Mouse (Mus musculus) hindbrain, embryonic 15.5 days (tissue): ENCODE measurements at regions not wholly inside any gene's neighbourhood (a gene's known extent, or its start where the extent isn't known, plus 50 kb on each side); places are given as distances from the start of the nearest gene placed in this dataset.

ENCODE experiments used
- ATAC-seq: fragments of 200-750 bp; cut with Nextera tagmentation; 2 replicates; pipeline ENCODE4 v1.8.0; 2017; ENCODE audit warnings: low read depth, moderate number of reproducible peaks, moderate TSS enrichment; ENCODE audit not compliant: low FRiP score
- H3K27ac ChIP-seq: fragments of 300-500 bp; sonication (generic); replicated peaks from 2 replicates; pipeline ENCODE4 v1.5.1; 2015; ENCODE audit warnings: mild to moderate bottlenecking, inconsistent platforms
- H3K27me3 ChIP-seq: fragments of 300-500 bp; sonication (generic); 2 replicates; pipeline ENCODE4 v1.6.1; 2015; ENCODE audit warnings: control low read depth, inconsistent platforms
- H3K36me3 ChIP-seq: fragments of 300-500 bp; sonication (generic); 2 replicates; pipeline ENCODE4 v1.6.1; 2015; ENCODE audit warnings: control low read depth, inconsistent platforms
- H3K4me1 ChIP-seq: fragments of 300-500 bp; sonication (generic); replicated peaks from 2 replicates; pipeline ENCODE4 v1.6.1; 2015; ENCODE audit warnings: control low read depth, inconsistent platforms
- H3K4me2 ChIP-seq: fragments of 300-500 bp; sonication (generic); 2 replicates; pipeline ENCODE4 v1.6.1; 2015; ENCODE audit warnings: moderate library complexity, mild to moderate bottlenecking, inconsistent platforms
- H3K4me3 ChIP-seq: fragments of 300-500 bp; sonication (generic); 2 replicates; pipeline ENCODE4 v1.5.1; 2015; ENCODE audit warnings: mild to moderate bottlenecking, inconsistent platforms
- H3K9ac ChIP-seq: fragments of 300-500 bp; sonication (generic); 2 replicates; pipeline ENCODE4 v1.6.1; 2015; ENCODE audit warnings: inconsistent platforms
- H3K9me3 ChIP-seq: fragments of 300-500 bp; sonication (generic); 2 replicates; pipeline ENCODE4 v1.6.1; 2016; ENCODE audit warnings: control low read depth, inconsistent platforms
- WGBS: fragments of 180-500 bp; shearing (Covaris S2); methylation state at CpG from one replicate; pipeline ENCODE4 v1.1.7; 2015; 5-methylcytosine and 5-hydroxymethylcytosine counted together

GRCm38 (mm10) chr19:56017524-56017923 is 269.4 kb upstream of the Habp2 start:
- H3K4me2 ChIP-seq = no peak overlapping the region
- no peak overlapping the region for H3K27ac ChIP-seq
- no peak overlapping the region for H3K4me3 ChIP-seq
- H3K9ac ChIP-seq = no peak overlapping the region
- no peaks in the 10 kb centered on the region for H3K4me1 ChIP-seq
- WGBS = 78% methylated on average over 7 of the region's 7 CpGs
- H3K36me3 ChIP-seq = no peaks in the 10 kb centered on the region
- H3K27me3 ChIP-seq = no peaks in the 10 kb centered on the region
- H3K9me3 ChIP-seq = no peaks in the 10 kb centered on the region
- ATAC-seq = no peak

GRCm38 (mm10) chr19:56019143-56019542 is 267.8 kb upstream of the Habp2 start:
- H3K9me3 ChIP-seq = no peaks in the 10 kb centered on the region
- no peaks in the 10 kb centered on the region for H3K27me3 ChIP-seq
- no peaks in the 10 kb centered on the region for H3K36me3 ChIP-seq
- no peak overlapping the region for H3K9ac ChIP-seq
- no peaks in the 10 kb centered on the region for H3K4me1 ChIP-seq
- ATAC-seq = no peak
- H3K4me3 ChIP-seq = no peak overlapping the region
- no peak overlapping the region for H3K27ac ChIP-seq
- 73% methylated on average over 7 of the region's 7 CpGs for WGBS
- no peak overlapping the region for H3K4me2 ChIP-seq

- H3K9ac ChIP-seq = no peak overlapping the region
- H3K27me3 ChIP-seq = no peaks in the 10 kb centered on the region
- no peak overlapping the region for H3K4me3 ChIP-seq
- H3K4me1 ChIP-seq = no peaks in the 10 kb centered on the region
- WGBS = 65% methylated on average over 6 of the region's 6 CpGs
- no peak for ATAC-seq
- no peak overlapping the region for H3K27ac ChIP-seq
- H3K4me2 ChIP-seq = no peak overlapping the region
- H3K9me3 ChIP-seq = no peaks in the 10 kb centered on the region
- no peaks in the 10 kb centered on the region for H3K36me3 ChIP-seq
Measured at GRCm38 (mm10) chr19:56022348-56022747, 264.6 kb upstream of the Habp2 start.

GRCm38 (mm10) chr19:56024599-56024998 is 262.3 kb upstream of the Habp2 start:
- Histone ChIP-seq H3K4me1 (peaks cover 9% of the 10 kb centered on the region), H3K9me3 (no peaks in the 10 kb centered on the region), H3K9ac (no peak overlapping the region), H3K27me3 (no peaks in the 10 kb centered on the region), H3K27ac (no peak overlapping the region), H3K4me3 (no peak overlapping the region), H3K4me2 (no peak overlapping the region), H3K36me3 (no peaks in the 10 kb centered on the region)
- no peak for ATAC-seq
- WGBS = 92% methylated on average over 4 of the region's 4 CpGs

- 5% methylated on average over 21 of the region's 21 CpGs for WGBS
- H3K4me1 ChIP-seq = peaks cover 14% of the 10 kb centered on the region
- peak overlapping the region; percentile 15; the same call in 1 of the 2 replicates for H3K4me2 ChIP-seq
- H3K27me3 ChIP-seq = no peaks in the 10 kb centered on the region
- peak overlapping the region; percentile 81 for H3K27ac ChIP-seq
- H3K36me3 ChIP-seq = no peaks in the 10 kb centered on the region
- peak; percentile 94 for ATAC-seq
- H3K4me3 ChIP-seq = no peak overlapping the region
- no peaks in the 10 kb centered on the region for H3K9me3 ChIP-seq
- no peak overlapping the region for H3K9ac ChIP-seq
Measured at GRCm38 (mm10) chr19:56029428-56030281, 257.3 kb upstream of the Habp2 start.

- Histone ChIP-seq H3K27ac (no peak overlapping the region), H3K4me3 (no peak overlapping the region), H3K27me3 (no peaks in the 10 kb centered on the region), H3K36me3 (no peaks in the 10 kb centered on the region), H3K9me3 (no peaks in the 10 kb centered on the region), H3K4me2 (no peak overlapping the region), H3K4me1 (peaks cover 14% of the 10 kb centered on the region), H3K9ac (no peak overlapping the region)
- WGBS = 52% methylated on average over 4 of the region's 4 CpGs
- ATAC-seq = no peak
Measured at GRCm38 (mm10) chr19:56030401-56030925, 256.5 kb upstream of the Habp2 start.

GRCm38 (mm10) chr19:56034552-56034951 is 252.4 kb upstream of the Habp2 start:
- Histone ChIP-seq H3K9ac (no peak overlapping the region), H3K27ac (no peak overlapping the region), H3K27me3 (no peaks in the 10 kb centered on the region), H3K9me3 (no peaks in the 10 kb centered on the region), H3K4me1 (peaks cover 10% of the 10 kb centered on the region), H3K4me2 (no peak overlapping the region), H3K36me3 (no peaks in the 10 kb centered on the region), H3K4me3 (no peak overlapping the region)
- no peak for ATAC-seq
- WGBS = 77% methylated on average over 4 of the region's 4 CpGs

GRCm38 (mm10) chr19:56037584-56037983 is 249.4 kb upstream of the Habp2 start:
- H3K27ac ChIP-seq = no peak overlapping the region
- no peaks in the 10 kb centered on the region for H3K9me3 ChIP-seq
- H3K4me2 ChIP-seq = no peak overlapping the region
- no peak for ATAC-seq
- no peak overlapping the region for H3K9ac ChIP-seq
- no peaks in the 10 kb centered on the region for H3K27me3 ChIP-seq
- H3K36me3 ChIP-seq = no peaks in the 10 kb centered on the region
- peaks cover 9% of the 10 kb centered on the region; the same call in 1 of the 2 replicates for H3K4me1 ChIP-seq
- no peak overlapping the region for H3K4me3 ChIP-seq
- 70% methylated on average over 3 of the region's 3 CpGs for WGBS

GRCm38 (mm10) chr19:56039091-56040004 is 247.6 kb upstream of the Habp2 start:
- Histone ChIP-seq H3K4me2 (no peak overlapping the region), H3K27me3 (no peaks in the 10 kb centered on the region), H3K9me3 (no peaks in the 10 kb centered on the region), H3K4me1 (peaks cover 9% of the 10 kb centered on the region; the same call in 1 of the 2 replicates), H3K9ac (no peak overlapping the region), H3K36me3 (no peaks in the 10 kb centered on the region), H3K27ac (peak overlapping the region; percentile 31; the same call in 1 of the 2 replicates), H3K4me3 (no peak overlapping the region)
- ATAC-seq = peak; percentile 54
- 56% methylated on average over 17 of the region's 17 CpGs for WGBS

GRCm38 (mm10) chr19:56041930-56042329 is 245.0 kb upstream of the Habp2 start:
- WGBS = 92% methylated on average over 3 of the region's 3 CpGs

GRCm38 (mm10) chr19:56046784-56047390 is 240.1 kb upstream of the Habp2 start:
- Histone ChIP-seq H3K27me3 (no peaks in the 10 kb centered on the region), H3K9ac (no peak overlapping the region), H3K9me3 (no peaks in the 10 kb centered on the region), H3K27ac (no peak overlapping the region), H3K4me2 (no peak overlapping the region), H3K4me3 (no peak overlapping the region), H3K4me1 (no peaks in the 10 kb centered on the region), H3K36me3 (no peaks in the 10 kb centered on the region)
- no peak for ATAC-seq
- WGBS = 73% methylated on average over 16 of the region's 16 CpGs

More at GRCm38 (mm10) chr19:56041930-56042329, 245.0 kb upstream of the Habp2 start:
- no peak overlapping the region for H3K27ac ChIP-seq
- H3K27me3 ChIP-seq = no peaks in the 10 kb centered on the region
- no peaks in the 10 kb centered on the region for H3K9me3 ChIP-seq
- no peaks in the 10 kb centered on the region for H3K36me3 ChIP-seq
- H3K4me1 ChIP-seq = peaks cover 9% of the 10 kb centered on the region; the same call in 1 of the 2 replicates
- ATAC-seq = no peak
- H3K4me2 ChIP-seq = no peak overlapping the region
- H3K9ac ChIP-seq = no peak overlapping the region
- no peak overlapping the region for H3K4me3 ChIP-seq
